Mouse (Mus musculus) heart, embryonic 12.5 days (tissue): ENCODE measurements at regions not wholly inside any gene's neighbourhood (a gene's known extent, or its start where the extent isn't known, plus 50 kb on each side); places are given as distances from the start of the nearest gene placed in this dataset.

Source experiments
- ATAC-seq: fragments of 200-750 bp; cut with Nextera tagmentation; 2 replicates; pipeline ENCODE4 v1.8.0; 2017; ENCODE audit warnings: moderate TSS enrichment, moderate library complexity; ENCODE audit not compliant: insufficient number of reproducible peaks, low FRiP score
- H3K27ac ChIP-seq: fragments of 300-500 bp; sonication (generic); 2 replicates; pipeline ENCODE4 v1.5.1; 2016; ENCODE audit warnings: mild to moderate bottlenecking, moderate library complexity; ENCODE audit not compliant: poor library complexity, severe bottlenecking
- H3K27me3 ChIP-seq: fragments of 300-500 bp; sonication (generic); replicated peaks from 2 replicates; pipeline ENCODE4 v1.6.1; 2016; ENCODE audit warnings: mild to moderate bottlenecking, moderate library complexity
- H3K36me3 ChIP-seq: fragments of 300-500 bp; sonication (generic); 2 replicates; pipeline ENCODE4 v1.6.1; 2016; ENCODE audit warnings: mild to moderate bottlenecking, moderate library complexity
- H3K4me1 ChIP-seq: fragments of 300-500 bp; sonication (generic); replicated peaks from 2 replicates; pipeline ENCODE4 v1.6.1; 2016; ENCODE audit warnings: mild to moderate bottlenecking
- H3K4me2 ChIP-seq: fragments of 300-500 bp; sonication (generic); 2 replicates; pipeline ENCODE4 v1.6.1; 2016; ENCODE audit warnings: mild to moderate bottlenecking, moderate library complexity
- H3K4me3 ChIP-seq: fragments of 300-500 bp; sonication (generic); 2 replicates; pipeline ENCODE4 v1.5.1; 2016; ENCODE audit warnings: mild to moderate bottlenecking
- H3K9ac ChIP-seq: fragments of 300-500 bp; sonication (generic); 2 replicates; pipeline ENCODE4 v1.6.1; 2016; ENCODE audit warnings: mild to moderate bottlenecking, moderate library complexity
- H3K9me3 ChIP-seq: fragments of 300-500 bp; sonication (generic); replicated peaks from 2 replicates; pipeline ENCODE4 v1.6.1; 2016; ENCODE audit warnings: mild to moderate bottlenecking, moderate library complexity
- WGBS: fragments of 180-500 bp; shearing (Covaris S2); methylation state at CpG from one replicate; pipeline ENCODE4 v1.1.7; 2016; 5-methylcytosine and 5-hydroxymethylcytosine counted together

- WGBS: 82% methylated on average over 4 of the region's 4 CpGs
- Histone ChIP-seq H3K27ac (no peak overlapping the region), H3K9ac (no peak overlapping the region), H3K27me3 (no peaks in the 10 kb centered on the region), H3K4me3 (no peak overlapping the region), H3K36me3 (no peaks in the 10 kb centered on the region), H3K4me2 (no peak overlapping the region), H3K4me1 (no peaks in the 10 kb centered on the region), H3K9me3 (no peaks in the 10 kb centered on the region)
- no peak for ATAC-seq
Observed at GRCm38 (mm10) chr7:115076781-115077180, 333.3 kb downstream of the Insc start.

DNA sequence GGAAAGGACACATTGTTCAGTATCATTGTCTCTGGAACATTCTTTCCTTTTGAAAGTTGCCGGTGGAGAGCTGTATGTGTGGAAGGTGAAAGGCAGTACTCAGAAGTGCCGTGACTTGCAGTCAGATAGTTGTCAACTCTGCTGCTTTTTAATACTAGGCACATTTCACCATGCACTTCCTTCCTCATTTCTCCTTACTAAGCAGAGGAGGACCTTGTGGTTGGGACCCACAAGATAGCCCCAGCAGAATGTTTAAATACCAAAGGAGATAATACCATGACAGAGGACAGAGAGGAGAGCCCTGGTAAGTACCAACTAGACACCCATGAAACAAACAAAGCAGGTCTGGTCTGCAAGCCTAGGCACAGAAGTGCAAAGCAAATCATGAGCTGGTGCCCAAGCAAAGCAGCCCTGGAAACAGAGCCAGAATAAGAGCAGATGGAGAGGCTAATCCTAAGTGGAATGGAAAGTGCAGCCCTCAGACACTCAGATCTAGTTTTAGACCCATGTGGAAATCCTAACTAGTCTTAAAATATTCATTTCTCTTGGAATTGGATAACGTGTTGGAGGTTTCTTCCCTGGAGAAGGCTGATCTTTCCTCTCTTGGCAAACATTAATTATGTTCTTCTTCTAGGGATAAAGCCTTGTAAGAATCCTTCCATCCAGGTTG is 341.4 kb downstream of the Insc start:
- H3K36me3 ChIP-seq: no peaks in the 10 kb centered on the region
- no peak overlapping the region for H3K4me2 ChIP-seq
- 62% methylated on average over 3 of the region's 3 CpGs for WGBS
- H3K27ac ChIP-seq: no peak overlapping the region
- H3K4me1 ChIP-seq: no peaks in the 10 kb centered on the region
- no peak overlapping the region for H3K4me3 ChIP-seq
- no peaks in the 10 kb centered on the region for H3K9me3 ChIP-seq
- H3K27me3 ChIP-seq: no peaks in the 10 kb centered on the region
- H3K9ac ChIP-seq: no peak overlapping the region
- no peak for ATAC-seq

GRCm38 (mm10) chr7:115086542-115087448 is 343.3 kb downstream of the Insc start:
- H3K9me3 ChIP-seq: no peaks in the 10 kb centered on the region
- H3K36me3 ChIP-seq: no peaks in the 10 kb centered on the region
- H3K9ac ChIP-seq: no peak overlapping the region
- no peak overlapping the region for H3K27ac ChIP-seq
- H3K4me2 ChIP-seq: no peak overlapping the region
- H3K4me1 ChIP-seq: no peaks in the 10 kb centered on the region
- H3K4me3 ChIP-seq: no peak overlapping the region
- no peak for ATAC-seq
- no peaks in the 10 kb centered on the region for H3K27me3 ChIP-seq
- 65% methylated on average over 4 of the region's 4 CpGs for WGBS

- no peaks in the 10 kb centered on the region for H3K27me3 ChIP-seq
- H3K36me3 ChIP-seq: no peaks in the 10 kb centered on the region
- no peak overlapping the region for H3K4me3 ChIP-seq
- no peak for ATAC-seq
- no peaks in the 10 kb centered on the region for H3K9me3 ChIP-seq
- no peaks in the 10 kb centered on the region for H3K4me1 ChIP-seq
- H3K9ac ChIP-seq: no peak overlapping the region
- H3K27ac ChIP-seq: no peak overlapping the region
- WGBS: 79% methylated on average over 3 of the region's 3 CpGs
- H3K4me2 ChIP-seq: no peak overlapping the region
Observed at GRCm38 (mm10) chr7:115092481-115093050, 349.1 kb downstream of the Insc start.

DNA sequence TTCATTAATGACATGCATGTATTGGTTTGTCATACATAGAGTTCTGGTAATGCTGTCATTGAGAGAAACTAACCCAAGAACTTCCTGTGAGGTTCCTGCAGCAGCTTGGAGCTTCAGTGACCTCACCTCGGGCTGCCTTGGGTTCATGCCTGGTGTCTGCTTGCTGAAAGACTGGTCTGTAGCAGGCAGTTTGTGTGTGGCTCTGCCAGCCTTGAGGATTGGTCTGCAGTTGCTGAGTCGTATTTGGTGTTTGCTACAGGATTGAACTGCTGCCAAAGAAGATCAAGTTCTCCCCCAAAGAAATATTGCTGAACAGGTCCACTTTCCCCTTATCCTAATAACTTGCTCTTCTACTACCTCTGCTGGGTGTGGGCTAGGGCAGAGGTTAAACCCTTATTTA is 362.5 kb downstream of the Insc start:
- Histone ChIP-seq H3K27ac (no peak overlapping the region), H3K9ac (no peak overlapping the region), H3K4me2 (no peak overlapping the region), H3K9me3 (no peaks in the 10 kb centered on the region), H3K36me3 (no peaks in the 10 kb centered on the region), H3K4me1 (no peaks in the 10 kb centered on the region), H3K4me3 (no peak overlapping the region), H3K27me3 (no peaks in the 10 kb centered on the region)
- ATAC-seq: no peak
- WGBS: 64% methylated on average over 2 of the region's 2 CpGs

DNA sequence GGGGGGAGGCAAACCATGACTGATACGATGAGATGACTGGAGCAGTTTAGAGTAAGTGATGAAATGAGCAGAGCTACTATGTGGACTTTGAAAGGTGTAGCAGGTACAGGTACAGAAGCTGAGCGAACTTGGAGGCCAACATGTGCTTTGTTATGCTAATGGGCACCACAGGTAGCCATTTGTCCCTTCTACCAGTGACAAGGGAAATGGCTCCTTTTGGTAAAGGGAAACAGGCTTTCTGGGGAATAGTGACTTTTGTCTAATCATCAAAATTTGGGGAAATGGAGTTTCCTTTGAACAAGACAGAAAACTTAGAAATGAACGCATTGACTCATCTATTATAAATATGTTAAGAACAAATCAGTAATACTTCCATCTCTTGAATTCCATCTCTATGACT is 368.8 kb downstream of the Insc start:
- Histone ChIP-seq H3K4me1 (no peaks in the 10 kb centered on the region), H3K27me3 (no peaks in the 10 kb centered on the region), H3K36me3 (no peaks in the 10 kb centered on the region), H3K27ac (no peak overlapping the region), H3K9ac (no peak overlapping the region), H3K9me3 (no peaks in the 10 kb centered on the region), H3K4me3 (no peak overlapping the region), H3K4me2 (no peak overlapping the region)
- ATAC-seq: no peak
- 52% methylated on average over 3 of the region's 3 CpGs for WGBS

GRCm38 (mm10) chr7:115123283-115123682 is 379.8 kb downstream of the Insc start:
- H3K4me2 ChIP-seq: no peak overlapping the region
- peaks cover 7% of the 10 kb centered on the region for H3K4me1 ChIP-seq
- no peak overlapping the region for H3K27ac ChIP-seq
- no peaks in the 10 kb centered on the region for H3K27me3 ChIP-seq
- H3K9me3 ChIP-seq: peaks cover 6% of the 10 kb centered on the region; the same call in 1 of the 2 replicates
- WGBS: 43% methylated on average over 2 of the region's 2 CpGs
- ATAC-seq: no peak
- H3K4me3 ChIP-seq: no peak overlapping the region
- H3K9ac ChIP-seq: no peak overlapping the region
- H3K36me3 ChIP-seq: no peaks in the 10 kb centered on the region

GRCm38 (mm10) chr7:115129001-115129400 is 385.5 kb downstream of the Insc start:
- Histone ChIP-seq H3K27ac (no peak overlapping the region), H3K4me3 (no peak overlapping the region), H3K9ac (no peak overlapping the region), H3K9me3 (0 out of 2 replicates have a peak, but pooled peaks cover 2% of the 10 kb centered on the region), H3K4me2 (no peak overlapping the region), H3K36me3 (no peaks in the 10 kb centered on the region), H3K27me3 (no peaks in the 10 kb centered on the region), H3K4me1 (peaks cover 16% of the 10 kb centered on the region)
- WGBS: 66% methylated on average over 3 of the region's 3 CpGs
- ATAC-seq: no peak

DNA sequence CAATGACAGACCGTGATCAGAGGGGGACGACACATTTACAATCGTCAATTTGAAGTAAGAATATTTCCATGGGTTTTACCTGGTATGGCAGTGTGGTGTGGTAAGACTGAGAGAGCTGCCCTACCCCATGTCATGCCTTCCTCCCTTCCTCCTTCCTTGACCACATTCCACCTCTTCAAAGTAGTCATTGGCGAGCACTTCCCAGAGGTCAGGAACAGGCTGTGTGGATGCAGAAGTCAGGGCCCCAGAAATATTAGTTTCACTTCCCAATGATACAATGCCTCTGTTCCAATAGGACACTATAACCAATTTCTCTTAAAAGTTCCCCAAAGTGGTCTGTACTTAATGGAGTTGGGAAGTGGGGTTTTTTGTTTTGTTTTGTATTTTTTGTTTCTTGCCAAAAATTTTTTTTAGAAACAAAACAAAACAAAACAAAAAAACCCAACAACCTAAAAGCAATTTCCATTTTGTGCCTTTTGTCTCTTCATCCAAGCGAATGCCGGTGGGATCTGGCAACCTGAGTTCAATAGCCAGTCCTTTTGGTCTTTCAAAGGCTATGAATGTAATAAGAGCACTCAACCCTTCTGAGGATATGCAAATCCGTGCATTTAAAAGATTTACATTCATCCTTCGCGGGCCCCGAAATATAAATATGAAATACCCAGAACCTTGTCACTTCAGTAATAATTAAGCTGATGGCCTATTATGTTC is 387.9 kb downstream of the Insc start:
- no peak overlapping the region for H3K9ac ChIP-seq
- H3K4me1 ChIP-seq: peaks cover 27% of the 10 kb centered on the region
- H3K4me2 ChIP-seq: no peak overlapping the region
- H3K4me3 ChIP-seq: no peak overlapping the region
- H3K9me3 ChIP-seq: no peaks in the 10 kb centered on the region
- 86% methylated on average over 10 of the region's 10 CpGs for WGBS
- no peaks in the 10 kb centered on the region for H3K27me3 ChIP-seq
- no peak overlapping the region for H3K27ac ChIP-seq
- H3K36me3 ChIP-seq: no peaks in the 10 kb centered on the region
- ATAC-seq: no peak

- H3K4me3 ChIP-seq: no peak overlapping the region
- no peaks in the 10 kb centered on the region for H3K9me3 ChIP-seq
- no peaks in the 10 kb centered on the region for H3K27me3 ChIP-seq
- H3K9ac ChIP-seq: no peak overlapping the region
- no peaks in the 10 kb centered on the region for H3K36me3 ChIP-seq
- H3K27ac ChIP-seq: no peak overlapping the region
- 70% methylated on average over 11 of the region's 11 CpGs for WGBS
- ATAC-seq: no peak
- peaks cover 28% of the 10 kb centered on the region for H3K4me1 ChIP-seq
- H3K4me2 ChIP-seq: no peak overlapping the region
Observed at GRCm38 (mm10) chr7:115131970-115132551, 388.6 kb downstream of the Insc start.

- H3K9ac ChIP-seq: no peak overlapping the region
- H3K4me1 ChIP-seq: peaks cover 33% of the 10 kb centered on the region
- no peak overlapping the region for H3K4me3 ChIP-seq
- no peaks in the 10 kb centered on the region for H3K27me3 ChIP-seq
- no peak overlapping the region for H3K4me2 ChIP-seq
- H3K27ac ChIP-seq: no peak overlapping the region
- no peaks in the 10 kb centered on the region for H3K36me3 ChIP-seq
- no peaks in the 10 kb centered on the region for H3K9me3 ChIP-seq
- WGBS: 55% methylated on average over 3 of the region's 3 CpGs
- no peak for ATAC-seq
Observed at GRCm38 (mm10) chr7:115132595-115132994, 389.1 kb downstream of the Insc start.
